Mouse (Mus musculus) urinary bladder, postnatal 0 days (tissue): ENCODE data around the gene Birc7. TPM values are rescaled to one million over a fixed set of nuclear protein-coding genes. Genes with fewer than 3 reads are reported as not detected.

Source experiments
- microRNA-seq: library from miRNA; unstranded; fragments of <30 nt; microRNA quantifications from one replicate; pipeline ENCODE4, GENCODE M21; 2016
- polyA plus RNA-seq: library from polyadenylated mRNA; unstranded; fragments of >200 nt; fragmentation: Nextera tagmentation; extraction: Ambion mirVana; gene quantifications from 2 replicates; pipeline ENCODE4 v1.2.1, GENCODE M21; 2015

Gene Birc7
- 0.14 and 0.18 TPM in 2 replicates for polyA plus RNA-seq

DNA sequence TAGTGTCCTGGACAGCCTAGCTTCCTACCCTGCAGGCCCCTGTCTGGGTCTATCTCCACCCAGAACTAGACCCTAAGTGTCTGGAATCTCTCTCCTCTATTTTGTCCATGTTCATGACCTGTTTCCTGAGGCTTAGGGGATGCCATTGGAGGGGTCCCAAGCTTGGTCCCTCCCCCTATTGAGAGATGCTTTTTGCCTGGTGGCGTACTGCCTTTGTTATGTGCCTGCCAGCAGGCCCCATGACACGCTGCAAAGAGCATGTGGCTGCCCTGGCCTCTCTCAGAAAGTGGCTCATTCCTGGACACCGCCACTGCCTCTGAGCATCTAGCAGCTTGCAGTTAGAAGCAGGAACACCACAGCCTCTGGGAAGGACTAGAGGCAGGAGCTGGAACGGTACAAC is at the start of gene Birc7:
Gene Birc7, plus strand, starts transcription at position 301 of the 400 bp plus-strand sequence.

GRCm38 (mm10) chr2:180920810-180921400 is 7.9 kb upstream of the Birc7 start, which contains the start of gene Ythdf1:
Gene Ythdf1 (minus strand): TSS chr2:180920949.

GRCm38 (mm10) chr2:180954061-180955047 is 25.5 kb downstream of the Birc7 start, which contains the start of gene Nkain4:
Gene Nkain4 (minus strand): TSS chr2:180954699.

GRCm38 (mm10) chr2:180967010-180967763 is 38.4 kb downstream of the Birc7 start, which contains the start of gene Arfgap1:
Gene Arfgap1 (plus strand): TSS chr2:180967225.

Small RNA genes within 50 kb of the gene (microRNA-seq; reads per million reads assigned to microRNA genes)
- not detected for gene Mir124a-3

Other genes with a start within 250 kb of the Birc7 start
- 11.2 and 12.7 TPM in 2 replicates for gene Dido1, start 219.0 kb upstream of the Birc7 start, polyA plus RNA-seq
- 51.8 and 56.6 TPM in 2 replicates for gene Gid8, start 218.9 kb upstream of the Birc7 start, polyA plus RNA-seq
- gene Slc17a9, start 203.8 kb upstream of the Birc7 start, polyA plus RNA-seq = 3.4 and 3.7 TPM in 2 replicates
- not detected in 2 replicates for gene Bhlhe23, start 152.1 kb upstream of the Birc7 start, polyA plus RNA-seq
- 36.9 and 37.8 TPM in 2 replicates for gene Ythdf1, start 8.1 kb upstream of the Birc7 start, polyA plus RNA-seq
- 72.6 and 80.3 TPM in 2 replicates for gene Nkain4, start 25.7 kb downstream of the Birc7 start, polyA plus RNA-seq
- gene Arfgap1, start 38.2 kb downstream of the Birc7 start, polyA plus RNA-seq = 64.1 and 68.0 TPM in 2 replicates
- gene Col20a1, start 57.5 kb downstream of the Birc7 start, polyA plus RNA-seq = 0.13 and 0.31 TPM in 2 replicates
- 0.05 and 0.06 TPM in 2 replicates for gene Chrna4, start 114.5 kb downstream of the Birc7 start, polyA plus RNA-seq
- not detected in 2 replicates for gene Kcnq2, start 206.3 kb downstream of the Birc7 start, polyA plus RNA-seq
- not detected in 2 replicates for gene Eef1a2, start 228.0 kb downstream of the Birc7 start, polyA plus RNA-seq